Mouse (Mus musculus): ENCODE measurements around the gene Bhlhb9.

GRCm38 (mm10) chrX:135805780-135806179 lies 8.4 kb downstream of the Bhlhb9 start:
- TF ChIP-seq CTCF (IDR thresholded peaks at IDR 0.05; ENCODE audit: extremely low read depth, insufficient read length, insufficient replicate concordance, low read depth, low read length) = no peak
- TF ChIP-seq POLR2A (IDR thresholded peaks at IDR 0.05; ENCODE audit: low read depth, low read length) = no peak

Measured in small intestine, adult 2 months (tissue).